Mouse (Mus musculus) 416B (cell line): ENCODE measurements around the gene Oser1.

ENCODE experiments used
- DNase-seq: peaks from one replicate; pipeline ENCODE4 v3.0.0; 2011; ENCODE audit warnings: low read depth

The Oser1 gene

GRCm38 (mm10) chr2:163356113-163356840, 68.2 kb downstream of the Oser1 start:
- no peak for DNase-seq
